Mouse (Mus musculus): ENCODE results near the gene Bcas3.

DNA sequence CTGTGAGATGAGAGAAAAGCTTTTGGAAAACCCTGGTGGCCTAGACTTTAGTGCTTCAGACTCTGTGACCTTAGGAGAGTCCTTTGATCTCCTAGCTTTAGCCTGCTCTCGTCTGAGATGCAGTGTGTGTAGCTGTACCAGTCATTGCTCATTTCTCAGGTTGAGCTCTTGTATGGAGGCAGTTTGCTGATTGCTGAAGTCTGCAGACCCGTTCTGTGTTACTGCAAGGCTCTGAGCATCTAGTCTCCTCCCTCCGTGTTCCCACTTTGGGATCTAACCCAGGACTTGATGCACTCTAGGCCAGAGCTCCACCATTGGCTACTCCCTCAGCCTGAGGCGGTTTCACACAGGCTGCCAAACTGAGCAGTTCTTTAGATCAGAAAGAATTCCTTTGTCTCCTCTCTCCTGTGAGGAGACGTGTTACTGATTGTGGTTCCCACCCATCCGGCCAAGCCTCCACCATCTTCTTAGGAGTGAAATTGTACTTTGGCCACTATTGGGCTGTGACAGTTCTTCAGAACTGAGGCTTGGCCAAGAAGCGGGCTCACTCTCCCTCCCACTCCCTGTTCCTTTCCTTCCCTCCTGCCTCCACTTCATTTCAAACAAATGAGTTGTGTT is 413.2 kb downstream of the Bcas3 start:
- TF ChIP-seq CTCF (IDR thresholded peaks at IDR 0.05; ENCODE audit: low read depth) (no peak), EP300 (IDR thresholded peaks at IDR 0.05; ENCODE audit: low read depth) (no peak)
